Mouse (Mus musculus): Measurements from ENCODE around the gene Chrne. TPM values are rescaled to one million over a fixed set of nuclear protein-coding genes. Genes with fewer than 3 reads are reported as not detected.

Chrne gene
- polyA plus RNA-seq, 1 experiment from 2014 or later, result not detected

- under 1% methylated on average over 45 of the region's 63 CpGs for WGBS
- peak overlapping the region; percentile 100 for H3K27ac ChIP-seq (replicated peaks)
- peak; percentile 21 for TF ChIP-seq EP300 (optimal IDR thresholded peaks at IDR 0.05)
- no peak; the same call in 1 of the 2 replicates for TF ChIP-seq CTCF (IDR thresholded peaks at IDR 0.05; ENCODE audit: low read depth)
- H3K4me2 ChIP-seq (replicated peaks; ENCODE audit: low read depth), result peak overlapping the region; percentile 90
- H3K9ac ChIP-seq (ENCODE audit: low read length), result peak overlapping the region; percentile 99
- DNase-seq (ENCODE audit: low spot score) (peak; percentile 83), ATAC-seq (ENCODE audit: low FRiP score, low TSS enrichment) (peak; percentile 51)
- no peaks in the 10 kb centered on the region for H3K9me3 ChIP-seq (ENCODE audit: control insufficient read depth, low read length)
- no peaks in the 10 kb centered on the region for H3K27me3 ChIP-seq (ENCODE audit: control insufficient read depth, insufficient read depth, low read length)
- peak overlapping the region; percentile 100 for H3K4me3 ChIP-seq (ENCODE audit: low read depth, low read length)
- peaks cover 14% of the 10 kb centered on the region for H3K36me3 ChIP-seq (ENCODE audit: control insufficient read depth, insufficient read depth, low read length)
- peaks cover 5% of the 10 kb centered on the region; the same call in 1 of the 2 replicates for H3K4me1 ChIP-seq (replicated peaks; ENCODE audit: control insufficient read depth, insufficient read depth)
Observed at GRCm38 (mm10) chr11:70653345-70654197, 34.6 kb upstream of the Chrne start.

GRCm38 (mm10) chr11:70652884-70653344, 33.9 kb upstream of the Chrne start:
- no peak for TF ChIP-seq CTCF (IDR thresholded peaks at IDR 0.05; ENCODE audit: low read depth)
- no peak for TF ChIP-seq EP300 (optimal IDR thresholded peaks at IDR 0.05)
- H3K9me3 ChIP-seq (ENCODE audit: control insufficient read depth, low read length), result no peaks in the 10 kb centered on the region
- peak overlapping the region; percentile 90 for H3K4me2 ChIP-seq (replicated peaks; ENCODE audit: low read depth)
- H3K9ac ChIP-seq (ENCODE audit: low read length), result peak overlapping the region; percentile 99
- H3K4me3 ChIP-seq (ENCODE audit: low read depth, low read length), result peak overlapping the region; percentile 100
- DNase-seq (ENCODE audit: low spot score) (no peak), ATAC-seq (ENCODE audit: low FRiP score, low TSS enrichment) (no peak)
- 23% methylated on average over 6 of the region's 6 CpGs for WGBS
- H3K36me3 ChIP-seq (ENCODE audit: control insufficient read depth, insufficient read depth, low read length), result peaks cover 14% of the 10 kb centered on the region
- H3K4me1 ChIP-seq (replicated peaks; ENCODE audit: control insufficient read depth, insufficient read depth), result peaks cover 5% of the 10 kb centered on the region
- H3K27me3 ChIP-seq (ENCODE audit: control insufficient read depth, insufficient read depth, low read length), result no peaks in the 10 kb centered on the region
- peak overlapping the region; percentile 100 for H3K27ac ChIP-seq (replicated peaks)

- Histone ChIP-seq H3K27ac (replicated peaks) (peak overlapping the region; percentile 67), H3K36me3 (ENCODE audit: control insufficient read depth, insufficient read depth, low read length) (peaks cover 14% of the 10 kb centered on the region), H3K4me3 (ENCODE audit: low read depth, low read length) (peak overlapping the region; percentile 100), H3K9me3 (ENCODE audit: control insufficient read depth, low read length) (no peaks in the 10 kb centered on the region), H3K27me3 (ENCODE audit: control insufficient read depth, insufficient read depth, low read length) (no peaks in the 10 kb centered on the region), H3K9ac (ENCODE audit: low read length) (peak overlapping the region; percentile 99; the same call in 1 of the 2 replicates), H3K4me1 (replicated peaks; ENCODE audit: control insufficient read depth, insufficient read depth) (peaks cover 5% of the 10 kb centered on the region), H3K4me2 (replicated peaks; ENCODE audit: low read depth) (peak overlapping the region; percentile 90)
- TF ChIP-seq CTCF (IDR thresholded peaks at IDR 0.05; ENCODE audit: low read depth), result no peak
- TF ChIP-seq EP300 (optimal IDR thresholded peaks at IDR 0.05), result no peak
- DNase-seq (ENCODE audit: low spot score), result no peak
- WGBS, result 37% methylated on average over 12 of the region's 12 CpGs
- no peak for ATAC-seq (ENCODE audit: low FRiP score, low TSS enrichment)
Observed at GRCm38 (mm10) chr11:70652029-70652883, 33.2 kb upstream of the Chrne start.

GRCm38 (mm10) chr11:70651391-70651790, 32.4 kb upstream of the Chrne start:
- no peaks in the 10 kb centered on the region for H3K27me3 ChIP-seq (ENCODE audit: control insufficient read depth, insufficient read depth, low read length)
- peak overlapping the region; percentile 90 for H3K4me2 ChIP-seq (replicated peaks; ENCODE audit: low read depth)
- no peak for TF ChIP-seq CTCF (IDR thresholded peaks at IDR 0.05; ENCODE audit: low read depth)
- no peak for TF ChIP-seq EP300 (optimal IDR thresholded peaks at IDR 0.05)
- peak overlapping the region; percentile 13; the same call in 1 of the 2 replicates for H3K4me3 ChIP-seq (ENCODE audit: low read depth, low read length)
- peaks cover 14% of the 10 kb centered on the region for H3K36me3 ChIP-seq (ENCODE audit: control insufficient read depth, insufficient read depth, low read length)
- no peaks in the 10 kb centered on the region for H3K9me3 ChIP-seq (ENCODE audit: control insufficient read depth, low read length)
- 22% methylated on average over 2 of the region's 2 CpGs for WGBS
- H3K4me1 ChIP-seq (replicated peaks; ENCODE audit: control insufficient read depth, insufficient read depth), result no peaks in the 10 kb centered on the region; the same call in none of the 2 replicates
- peak; percentile 62 for DNase-seq (ENCODE audit: low spot score)
- H3K9ac ChIP-seq (ENCODE audit: low read length), result no peak overlapping the region; the same call in 1 of the 2 replicates
- ATAC-seq (ENCODE audit: low FRiP score, low TSS enrichment), result no peak
- H3K27ac ChIP-seq (replicated peaks), result peak overlapping the region; percentile 67

GRCm38 (mm10) chr11:70650322-70651175, 31.5 kb upstream of the Chrne start:
- no peaks in the 10 kb centered on the region for H3K9me3 ChIP-seq (ENCODE audit: control insufficient read depth, low read length)
- H3K4me3 ChIP-seq (ENCODE audit: low read depth, low read length), result peak overlapping the region; percentile 13; the same call in 1 of the 2 replicates
- H3K4me1 ChIP-seq (replicated peaks; ENCODE audit: control insufficient read depth, insufficient read depth), result peaks cover 3% of the 10 kb centered on the region
- DNase-seq (ENCODE audit: low spot score) (no peak), ATAC-seq (ENCODE audit: low FRiP score, low TSS enrichment) (no peak)
- H3K27ac ChIP-seq (replicated peaks), result peak overlapping the region; percentile 79
- H3K27me3 ChIP-seq (ENCODE audit: control insufficient read depth, insufficient read depth, low read length), result no peaks in the 10 kb centered on the region
- no peak overlapping the region; the same call in 1 of the 2 replicates for H3K9ac ChIP-seq (ENCODE audit: low read length)
- no peak for TF ChIP-seq CTCF (IDR thresholded peaks at IDR 0.05; ENCODE audit: low read depth)
- H3K4me2 ChIP-seq (replicated peaks; ENCODE audit: low read depth), result peak overlapping the region; percentile 27
- H3K36me3 ChIP-seq (ENCODE audit: control insufficient read depth, insufficient read depth, low read length), result peaks cover 14% of the 10 kb centered on the region
- WGBS, result 50% methylated on average over 12 of the region's 12 CpGs

Measured in stomach, postnatal 0 days (tissue).